Mouse (Mus musculus) retina, adult 2 months (tissue): ENCODE measurements at regions not wholly inside any gene's neighbourhood (a gene's known extent, or its start where the extent isn't known, plus 50 kb on each side); places are given as distances from the start of the nearest gene placed in this dataset.
"Not testable (repeated sequence)": the region's sequence is repeated elsewhere in the genome, so short reads cannot be mapped to it uniquely, and the experiment has no call there.

ENCODE experiments used
- DNase-seq: peaks from one replicate; pipeline ENCODE4 v3.0.0-alpha.2; 2012; ENCODE audit warnings: low read depth, low spot score

DNA sequence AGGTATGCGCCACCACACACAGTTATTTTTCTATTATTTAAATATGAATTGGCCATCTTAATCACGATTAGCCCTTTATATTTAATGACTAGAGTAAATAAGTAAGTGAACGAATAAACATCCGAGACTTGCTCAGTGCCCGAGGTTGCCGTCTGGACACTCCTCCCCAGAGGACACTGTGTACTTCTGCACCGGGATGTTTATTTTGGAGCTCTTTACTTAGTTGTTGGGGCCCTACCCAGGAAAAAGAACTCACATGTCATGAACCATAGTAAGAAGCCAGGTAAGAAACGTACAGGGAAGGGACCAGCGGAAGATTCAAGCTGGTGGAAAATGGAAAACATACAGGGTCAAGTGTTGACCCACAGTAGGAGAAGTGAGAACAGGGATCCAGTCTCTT, 89.0 kb downstream of the Akr1d1 start:
- DNase-seq: no peak

DNA sequence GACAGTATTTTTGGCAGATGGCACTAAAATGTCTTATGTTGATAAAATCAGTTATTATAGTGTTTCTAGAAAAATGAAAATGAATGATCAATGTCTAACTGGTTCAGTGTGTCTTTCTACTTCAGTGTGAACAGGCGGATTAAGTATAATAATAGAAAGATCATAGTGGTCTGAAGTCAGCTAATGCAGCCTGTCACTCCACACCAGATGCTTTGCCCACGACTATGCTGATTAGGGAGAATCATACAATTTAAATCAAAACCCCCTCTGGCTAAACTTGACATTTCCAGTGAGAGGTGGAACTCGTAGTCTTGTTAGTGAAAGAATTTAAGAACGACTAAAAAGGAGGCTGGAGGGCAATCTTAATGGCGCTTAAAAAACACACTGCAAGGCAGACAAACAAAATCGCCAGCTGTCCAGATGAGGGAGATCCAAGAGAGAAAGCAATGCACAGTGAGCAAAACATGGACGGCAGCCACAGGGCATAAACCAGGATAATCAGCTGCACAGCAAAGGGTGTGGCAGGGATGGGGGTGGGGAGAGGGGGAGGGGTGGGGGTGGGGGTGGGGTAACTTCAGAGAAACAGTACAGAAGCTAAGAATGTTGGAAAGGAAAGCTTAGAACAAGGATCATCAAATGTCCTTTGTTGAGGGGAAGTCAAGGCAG, 91.5 kb downstream of the Akr1d1 start:
- no peak for DNase-seq

DNA sequence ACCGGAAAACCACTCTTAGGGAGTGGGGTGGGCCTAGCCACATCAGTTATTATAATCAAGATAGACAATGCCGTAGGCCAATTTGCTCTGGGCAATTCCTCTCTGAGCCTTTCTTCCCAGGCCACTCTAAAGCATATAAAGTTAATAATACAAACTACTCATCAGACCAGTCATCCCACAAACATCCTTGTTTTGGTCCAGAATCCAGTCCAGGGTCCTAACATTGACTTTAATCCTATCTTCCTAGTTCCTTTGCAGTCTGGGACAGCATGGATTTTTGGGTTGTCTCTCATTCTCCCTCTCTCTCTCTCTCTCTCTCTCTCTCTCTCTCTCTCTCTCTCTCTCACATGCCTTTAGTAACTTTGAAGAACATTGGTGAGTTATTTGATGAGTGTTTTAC, 92.3 kb downstream of the Akr1d1 start:
- DNase-seq: no peak

DNA sequence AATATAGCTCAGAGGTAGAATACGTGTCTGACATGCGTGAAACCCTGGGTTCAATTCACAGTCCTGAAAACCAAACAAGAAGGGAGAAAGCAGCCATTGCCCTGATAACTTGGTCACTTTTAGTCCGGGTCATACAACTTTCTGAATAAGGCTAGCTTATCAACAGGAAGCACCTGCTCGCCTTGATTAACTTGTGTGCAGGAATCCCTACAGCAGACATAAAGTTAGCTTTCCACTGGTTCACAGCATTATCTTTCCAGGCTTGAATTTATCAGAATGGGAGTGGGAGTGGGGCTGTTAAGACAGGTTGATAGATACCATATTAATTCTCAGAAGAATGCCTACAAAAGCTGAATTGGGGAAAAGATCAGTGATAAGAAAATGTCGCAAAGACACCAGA, 97.2 kb downstream of the Akr1d1 start:
- no peak for DNase-seq

DNA sequence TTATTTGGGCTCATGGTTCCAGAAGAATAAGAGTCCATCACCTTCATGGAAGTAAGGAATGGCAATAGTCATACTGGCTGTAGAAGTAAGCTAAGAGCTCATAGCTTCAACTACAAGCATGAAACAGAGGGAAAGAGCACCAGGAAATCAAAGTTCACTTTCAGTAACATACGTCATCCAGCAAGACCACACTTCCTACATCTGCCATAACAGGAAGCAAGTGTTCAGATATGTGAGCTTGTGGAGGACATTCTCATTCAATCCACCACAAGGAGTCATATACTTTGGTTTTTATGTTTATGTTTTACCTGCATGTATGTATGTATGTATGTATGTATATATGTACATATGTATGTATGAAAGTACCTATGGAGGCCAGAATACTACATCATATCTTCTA, 104.0 kb downstream of the Akr1d1 start:
- DNase-seq: no peak

DNA sequence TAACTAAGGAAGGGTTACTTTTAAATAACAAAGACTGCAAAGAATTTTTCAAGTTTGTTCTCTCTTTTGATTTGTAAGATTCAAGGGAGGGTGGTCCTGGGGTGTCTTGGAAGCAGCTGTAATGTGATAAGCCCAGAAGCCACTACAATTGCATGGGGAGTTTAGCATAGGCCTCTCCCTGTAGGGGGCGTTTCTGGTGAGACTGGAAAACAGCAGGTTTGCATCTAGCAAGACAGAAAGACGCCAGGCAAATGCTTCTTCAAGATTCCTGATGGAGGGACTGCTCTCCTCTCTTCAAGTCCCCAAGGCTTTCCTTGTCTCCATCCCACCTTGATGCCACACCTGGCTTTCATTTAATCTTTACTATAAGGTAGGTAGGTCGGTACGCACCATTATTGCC, 112.1 kb downstream of the Akr1d1 start:
- DNase-seq: no peak

DNA sequence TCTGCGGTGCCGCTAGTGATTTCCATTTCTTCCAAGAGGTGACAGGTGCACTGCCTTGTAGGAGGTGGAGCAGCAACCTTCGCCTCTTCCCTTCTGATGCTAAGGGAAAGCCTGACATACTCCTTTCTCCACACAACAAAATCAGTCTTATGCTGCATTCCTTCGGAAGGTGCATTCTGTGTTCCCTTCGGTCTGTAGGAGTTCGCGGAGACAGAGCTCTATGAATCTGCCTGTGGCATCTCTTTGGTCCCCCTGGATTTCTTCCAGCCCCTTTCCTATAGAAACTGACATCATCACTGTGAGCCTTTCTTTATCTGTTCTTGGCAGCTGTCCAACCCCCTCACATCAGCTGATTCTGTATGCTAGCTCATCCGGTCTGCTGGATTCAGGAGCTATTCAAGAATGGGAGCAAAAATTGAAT, 112.7 kb downstream of the Akr1d1 start:
- peak; percentile 39 for DNase-seq

DNA sequence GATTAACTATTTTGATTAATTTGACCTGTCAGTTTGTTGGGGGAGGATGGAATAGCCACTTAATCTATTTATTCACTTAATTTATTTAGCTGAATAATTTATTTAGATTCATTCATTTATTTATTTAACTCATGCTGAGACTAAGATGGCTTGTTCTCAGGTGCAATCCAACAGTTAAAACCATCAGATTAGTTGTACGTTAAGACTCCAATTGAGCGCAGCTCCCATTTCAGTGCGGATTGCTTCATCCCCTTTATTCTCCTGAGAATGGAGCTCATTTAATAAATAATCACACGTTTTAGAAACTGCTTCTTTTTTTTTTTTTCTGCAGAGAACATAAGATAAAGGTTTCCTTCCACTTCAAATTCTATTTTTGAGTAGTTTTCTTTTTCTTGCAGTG, 113.2 kb downstream of the Akr1d1 start:
- no peak for DNase-seq

DNA sequence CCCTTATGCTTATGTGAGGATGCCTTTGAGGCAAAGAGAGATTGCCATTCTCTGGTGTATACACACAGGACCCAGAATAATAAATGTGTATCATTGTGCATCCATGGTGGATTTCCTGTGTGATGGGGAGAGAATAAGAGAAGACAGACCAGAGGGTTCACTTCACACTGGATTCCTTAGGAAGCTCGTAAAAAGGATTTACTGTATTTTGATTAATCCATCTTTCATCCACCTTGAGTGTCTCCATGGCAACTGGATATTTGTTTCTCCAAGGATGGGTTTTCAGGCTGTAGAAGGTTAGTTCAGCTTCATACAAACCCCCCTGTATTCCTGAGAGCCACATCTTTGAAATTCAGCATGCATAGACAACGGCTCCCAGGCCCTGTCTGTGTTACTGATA, 113.7 kb downstream of the Akr1d1 start:
- no peak for DNase-seq

DNA sequence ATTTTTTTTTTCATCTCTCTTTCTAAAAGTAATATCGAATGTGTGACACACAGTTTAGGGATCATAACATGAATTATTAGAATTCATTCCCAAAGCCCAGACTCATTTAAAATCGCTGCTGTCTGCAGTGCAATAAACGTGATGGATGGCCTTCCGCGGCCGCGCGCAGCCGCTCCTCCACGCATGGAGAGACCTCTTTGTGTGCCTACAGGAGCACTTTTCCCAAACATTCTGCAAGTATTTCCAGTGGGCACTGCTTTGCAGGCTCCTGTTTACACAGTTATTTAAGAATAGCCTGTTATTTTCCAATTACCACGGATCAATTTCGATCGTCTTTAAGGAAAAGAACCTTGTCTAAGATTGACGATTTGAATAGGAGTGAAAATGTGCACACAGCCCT, 115.6 kb downstream of the Akr1d1 start:
- DNase-seq: no peak

DNA sequence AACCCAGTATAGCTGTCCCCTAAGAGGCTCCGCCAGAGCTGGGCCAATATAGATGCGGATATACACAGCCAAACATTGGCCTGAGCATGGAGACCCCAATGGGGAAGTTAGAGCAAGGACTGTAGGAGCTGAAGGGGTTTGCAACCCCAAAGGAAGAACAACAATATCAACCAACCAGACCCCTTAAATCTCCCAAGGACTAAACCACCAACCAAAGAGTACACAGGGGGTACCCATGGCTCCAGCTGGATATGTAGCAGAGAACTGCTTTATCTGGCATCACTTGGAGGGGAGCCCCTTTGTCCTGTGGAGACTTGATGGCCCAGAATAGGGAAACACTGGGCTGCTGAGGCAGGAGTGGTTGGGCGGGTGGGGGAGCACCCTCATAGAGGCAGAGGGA, 127.3 kb downstream of the Akr1d1 start:
- not testable (repeated sequence) for DNase-seq

DNA sequence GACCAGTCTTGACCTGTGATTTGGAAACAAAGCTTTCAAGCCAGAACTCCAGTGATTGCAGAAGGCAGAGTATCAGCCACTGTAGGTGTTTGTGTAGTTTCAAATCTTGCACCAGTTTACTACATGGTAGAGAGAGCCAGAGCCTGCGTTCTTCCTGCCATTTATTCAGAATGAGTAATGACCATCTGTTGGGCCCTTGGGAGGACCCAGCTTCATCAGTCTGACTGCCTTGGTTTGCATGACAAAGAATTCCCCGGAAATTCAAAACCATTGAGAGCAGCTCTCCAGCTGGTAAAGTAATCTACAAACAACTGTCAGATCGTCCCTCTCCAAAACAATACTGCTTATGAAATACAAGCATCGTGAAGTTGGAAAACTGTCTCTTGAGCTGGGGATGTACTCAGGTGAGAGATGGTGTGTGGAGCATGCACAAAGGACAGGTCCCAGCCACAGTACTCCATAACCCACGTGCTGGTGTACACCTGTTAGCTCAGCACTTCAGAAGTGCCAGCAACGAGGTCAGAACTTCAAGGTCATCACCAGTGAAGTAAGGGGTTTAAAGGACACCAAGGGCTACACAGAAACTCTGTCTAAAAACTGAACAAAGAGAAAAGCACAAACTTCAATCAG, 128.2 kb downstream of the Akr1d1 start:
- no peak for DNase-seq

DNA sequence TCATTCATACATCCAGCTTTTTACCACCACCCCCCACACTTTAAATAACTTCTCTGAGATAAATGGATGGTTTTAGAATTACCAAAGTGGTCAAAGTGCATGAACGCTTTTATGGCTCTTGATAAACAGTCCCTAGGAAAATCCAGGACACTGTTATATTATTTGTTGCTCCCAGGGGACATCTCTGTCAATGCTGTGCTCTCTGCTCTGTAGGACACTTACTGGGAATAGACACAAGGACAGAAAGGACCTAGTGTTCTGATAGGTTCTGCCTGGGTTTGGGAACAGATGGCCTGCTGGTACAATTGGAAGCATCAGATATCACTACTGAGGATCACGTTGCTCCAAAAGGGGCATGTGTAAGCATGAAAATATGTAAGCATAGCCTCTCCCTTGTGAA, 132.8 kb downstream of the Akr1d1 start:
- DNase-seq: no peak

DNA sequence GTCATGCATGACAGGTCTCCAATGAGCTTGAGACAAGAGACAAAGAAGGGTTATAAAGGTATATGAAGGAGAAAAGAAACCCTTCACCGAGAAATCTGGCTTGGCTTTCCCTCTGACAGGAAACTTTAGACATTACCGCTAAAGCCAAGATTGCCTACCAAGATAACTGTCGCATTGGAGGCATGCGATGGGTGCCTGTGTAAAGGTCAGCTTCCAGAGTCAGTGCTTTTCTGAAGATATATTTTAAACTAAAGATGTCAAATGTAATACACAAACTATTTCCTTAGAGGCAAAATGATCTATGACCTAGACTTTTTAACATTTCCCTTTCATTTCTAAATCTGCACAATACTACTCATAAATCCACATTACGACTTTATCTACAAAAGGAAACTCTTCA, 135.6 kb downstream of the Akr1d1 start:
- DNase-seq: no peak

DNA sequence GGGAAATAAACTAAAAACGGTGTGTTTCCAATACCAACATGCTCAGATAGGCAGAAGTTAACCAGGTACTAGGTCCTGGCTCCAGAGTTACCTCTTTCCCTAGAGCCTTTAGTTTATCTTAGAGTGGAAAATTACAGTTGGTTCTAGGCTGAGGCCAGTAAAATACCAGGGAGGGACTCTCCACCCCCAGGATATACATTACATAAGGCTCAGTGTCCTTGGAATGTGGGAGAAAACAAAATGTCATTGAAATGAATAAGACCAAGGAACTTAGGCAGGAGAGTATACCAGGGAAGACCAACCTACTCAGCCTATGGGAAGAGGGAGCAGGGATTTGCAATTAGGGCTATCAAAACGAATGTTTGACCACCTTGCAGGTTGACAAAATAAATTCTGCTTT, 139.4 kb downstream of the Akr1d1 start:
- DNase-seq: no peak

DNA sequence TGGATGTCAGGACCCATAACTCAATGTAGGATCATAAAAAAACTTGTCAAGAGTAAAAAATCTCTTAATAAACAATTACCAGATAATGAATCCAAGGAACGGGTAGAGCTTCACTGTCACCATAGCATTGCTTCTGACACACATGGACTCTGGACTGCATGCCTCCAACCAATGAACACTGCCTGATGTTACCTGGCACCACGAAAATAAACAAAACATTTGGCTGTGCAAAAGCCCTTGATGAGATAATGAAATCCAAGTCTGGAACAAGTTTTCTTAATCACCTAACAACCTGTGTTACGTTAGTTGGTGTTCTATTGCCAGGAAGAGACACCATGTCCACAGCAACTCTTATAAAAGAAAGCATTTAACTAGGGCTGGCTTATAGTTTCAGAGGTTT, 140.7 kb downstream of the Akr1d1 start:
- no peak for DNase-seq

DNA sequence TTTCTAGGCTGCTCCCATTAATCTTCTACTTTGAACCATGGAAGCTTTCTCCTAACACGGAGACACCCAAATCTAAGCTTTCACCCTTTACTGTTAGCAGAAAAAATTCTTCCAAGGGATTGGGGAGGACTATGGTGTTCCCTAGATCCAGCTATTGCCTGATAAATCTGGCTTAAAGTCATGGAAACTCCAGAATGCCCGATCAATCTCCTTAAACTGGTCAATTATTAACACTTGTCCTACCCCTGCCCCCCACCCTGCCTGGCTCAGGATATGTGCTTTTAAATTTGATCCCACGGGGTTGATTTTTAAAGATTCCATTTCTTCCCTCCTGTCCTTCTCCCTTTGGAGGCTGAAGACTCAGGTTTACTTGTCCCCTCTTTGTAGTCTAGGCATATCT, 149.9 kb downstream of the Akr1d1 start:
- no peak for DNase-seq

DNA sequence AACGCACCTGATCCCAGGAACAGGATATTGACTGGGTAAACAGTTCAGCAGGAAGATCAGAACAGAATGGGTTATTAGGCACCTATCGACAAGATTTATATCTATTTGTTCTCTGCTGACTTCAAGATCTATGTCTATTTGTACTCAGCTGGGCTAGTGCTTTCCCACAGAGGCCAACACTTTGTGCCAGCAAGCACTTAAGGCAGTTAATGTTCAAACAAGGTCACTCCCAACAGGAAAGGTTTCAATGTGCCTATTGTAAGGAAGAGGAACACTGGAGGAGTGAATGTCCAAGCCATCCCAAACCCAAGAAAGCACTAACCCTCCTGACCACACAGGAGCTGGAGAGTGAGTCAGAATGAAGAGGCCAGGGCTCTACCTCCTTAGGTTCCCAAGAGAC, 151.4 kb downstream of the Akr1d1 start:
- DNase-seq: not testable (repeated sequence)

DNA sequence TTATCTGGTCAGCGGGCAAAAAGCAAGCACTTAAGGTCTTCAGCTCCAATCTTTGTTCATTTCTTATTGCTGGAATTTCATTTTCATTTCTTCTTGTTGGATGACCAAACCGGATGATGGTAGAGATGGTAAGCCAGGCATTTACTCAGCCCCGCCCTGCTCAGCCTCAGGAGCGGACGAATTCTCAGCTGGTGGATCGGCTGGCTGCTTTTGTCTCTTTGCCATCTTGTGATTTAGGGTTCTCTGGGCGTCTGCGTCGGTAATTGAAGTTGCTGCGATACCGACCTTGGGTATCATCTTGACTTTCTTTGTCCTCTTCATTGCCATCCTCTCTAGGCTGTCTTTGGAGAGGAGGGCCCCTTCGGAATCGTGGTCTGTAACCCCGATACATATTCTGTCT, 156.1 kb downstream of the Akr1d1 start:
- DNase-seq: no peak

DNA sequence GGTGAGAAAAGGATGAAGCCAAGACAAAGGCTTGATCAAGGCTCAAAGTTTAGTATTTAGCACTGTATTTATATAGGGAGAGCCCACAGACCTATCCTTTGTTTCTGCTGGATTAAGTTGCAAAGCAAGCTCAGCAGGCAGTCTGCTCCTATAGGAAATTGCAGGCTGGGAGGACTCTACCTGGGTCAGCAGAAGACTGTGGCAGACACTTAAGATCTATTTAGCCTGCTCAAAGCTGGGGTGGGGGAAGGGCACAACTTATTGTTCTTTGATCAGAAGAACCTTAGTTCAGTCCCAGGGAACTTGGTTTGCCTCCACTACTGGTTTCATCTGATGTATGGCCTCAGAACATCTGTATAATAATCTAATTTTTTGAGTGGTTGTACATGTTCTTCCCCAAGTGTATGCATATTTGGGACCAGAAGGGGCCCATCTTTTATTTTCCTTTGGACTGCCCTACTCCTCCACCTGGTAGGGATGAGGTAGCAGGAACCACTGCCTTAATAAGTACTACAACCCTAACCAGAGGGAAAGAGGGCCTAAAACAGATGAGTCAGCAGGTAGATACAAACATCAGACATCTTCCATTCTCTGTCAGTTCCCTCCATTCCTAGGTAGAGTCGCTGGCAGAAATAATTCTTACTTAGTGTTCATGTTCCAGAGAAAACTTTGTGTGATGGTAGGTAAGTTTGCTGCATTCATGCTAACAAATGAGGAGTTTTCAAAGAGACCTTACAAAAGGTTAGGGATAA, 159.1 kb downstream of the Akr1d1 start:
- no peak for DNase-seq

DNA sequence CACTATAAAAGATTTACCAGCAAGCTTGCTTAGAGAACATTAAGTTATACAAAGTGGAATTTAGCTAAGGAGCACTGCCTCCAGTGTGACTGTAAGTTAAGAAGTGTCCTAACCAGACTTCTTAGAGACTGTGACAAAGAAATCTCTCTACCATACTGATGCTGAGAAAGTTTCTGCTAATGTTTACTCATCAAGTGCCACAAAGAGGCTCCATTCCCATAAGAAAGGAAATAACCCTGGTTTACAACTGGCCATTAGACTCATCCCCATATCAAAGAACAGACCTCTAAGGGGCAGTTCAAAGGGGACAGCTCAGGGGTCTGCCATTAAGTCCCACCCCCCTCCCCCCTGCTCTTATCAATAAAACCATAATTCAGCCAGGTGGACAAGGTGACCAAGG, 159.7 kb downstream of the Akr1d1 start:
- DNase-seq: no peak

DNA sequence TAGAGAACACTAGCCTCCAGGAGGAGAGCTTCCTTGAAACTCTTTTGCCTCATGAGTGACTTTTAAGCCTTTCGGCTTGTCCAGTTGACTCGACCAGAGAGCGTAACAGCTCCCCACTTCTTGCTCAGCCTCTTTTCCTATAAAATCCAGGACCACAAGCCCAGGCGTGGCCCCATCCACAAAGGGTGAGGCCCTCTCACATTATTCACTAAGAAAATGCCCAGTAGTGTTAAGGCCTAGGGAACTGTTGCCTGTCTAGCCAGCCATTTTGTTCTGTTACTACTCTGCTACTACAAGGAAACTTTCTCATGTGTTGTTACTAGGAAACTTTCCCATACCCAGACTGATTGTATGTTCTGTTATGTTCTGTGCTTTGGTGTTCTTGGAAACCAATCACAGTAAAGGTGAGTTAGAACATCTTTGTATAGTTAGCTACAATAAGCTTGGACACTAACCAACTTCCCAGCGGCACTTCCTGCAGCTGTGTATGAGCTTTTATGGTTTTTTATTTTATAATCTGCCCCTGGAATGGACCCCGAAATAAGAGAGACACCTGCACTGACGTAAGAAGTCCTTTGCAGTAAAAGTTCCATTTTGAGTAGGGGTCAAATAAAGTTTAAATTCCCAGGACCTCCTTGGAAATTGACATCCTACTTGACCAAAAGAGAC, 162.1 kb downstream of the Akr1d1 start:
- DNase-seq: no peak

DNA sequence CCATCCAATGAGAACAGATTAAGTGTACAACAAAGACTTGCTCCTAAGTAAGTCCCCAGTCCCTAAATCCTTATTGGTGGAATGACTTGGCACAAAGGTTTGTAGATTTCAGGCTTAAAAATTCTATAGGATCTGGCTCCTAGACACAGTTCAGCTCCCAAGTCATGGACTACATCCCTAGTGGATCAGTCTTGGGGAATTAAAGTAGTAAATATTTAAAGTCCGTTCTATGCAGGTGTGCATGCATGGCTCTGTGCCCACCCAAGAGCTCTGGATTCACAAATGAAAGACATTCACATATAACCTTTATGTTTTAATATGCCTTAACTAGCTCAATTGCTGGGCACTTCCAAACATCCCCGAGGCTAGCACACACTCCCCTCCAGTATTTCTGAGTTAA, 162.8 kb downstream of the Akr1d1 start:
- no peak for DNase-seq
